Mouse (Mus musculus) G1E-ER4 (cell line): ENCODE measurements around the gene AI597479. TPM values are rescaled to one million over a fixed set of nuclear protein-coding genes. Genes with fewer than 3 reads are reported as not detected.

Experiments
- GATA1 ChIP-seq: IDR thresholded peaks from one replicate; pipeline ENCODE4 v1.8.0; 2012; ENCODE audit warnings: low read length, inconsistent platforms
- polyA plus RNA-seq: library from polyadenylated mRNA; stranded (reverse); fragments of >175 nt; gene quantifications from 2 replicates; pipeline ENCODE4 v1.2.3, GENCODE M21; 2012

AI597479 gene
- 2.3 and 4.1 TPM in 2 replicates for polyA plus RNA-seq

GRCm38 (mm10) chr1:43098031-43098984 is at the start of gene AI597479, which contains the start of gene Tgfbrap1:
AI597479 (plus strand) TSS chr1:43098710.
Tgfbrap1 (minus strand) TSS chr1:43098637.
- TF ChIP-seq GATA1: no peak

- no peak for TF ChIP-seq GATA1
Measured at GRCm38 (mm10) chr1:43051903-43052302, 46.6 kb upstream of the AI597479 start.

GRCm38 (mm10) chr1:43065615-43066310 is 32.7 kb upstream of the AI597479 start:
- no peak for TF ChIP-seq GATA1

- TF ChIP-seq GATA1: no peak
Measured at GRCm38 (mm10) chr1:43066573-43066972, 31.9 kb upstream of the AI597479 start.

GRCm38 (mm10) chr1:43067551-43067950 is 31.0 kb upstream of the AI597479 start:
- TF ChIP-seq GATA1: no peak

GRCm38 (mm10) chr1:43070726-43071125 is 27.8 kb upstream of the AI597479 start:
- no peak for TF ChIP-seq GATA1

- no peak for TF ChIP-seq GATA1
Measured at GRCm38 (mm10) chr1:43072028-43072427, 26.5 kb upstream of the AI597479 start.

GRCm38 (mm10) chr1:43072561-43072960 is 25.9 kb upstream of the AI597479 start:
- no peak for TF ChIP-seq GATA1

GRCm38 (mm10) chr1:43074791-43075190 is 23.7 kb upstream of the AI597479 start:
- no peak for TF ChIP-seq GATA1

GRCm38 (mm10) chr1:43078124-43078523 is 20.4 kb upstream of the AI597479 start:
- no peak for TF ChIP-seq GATA1

- no peak for TF ChIP-seq GATA1
Measured at GRCm38 (mm10) chr1:43082946-43083345, 15.6 kb upstream of the AI597479 start.

GRCm38 (mm10) chr1:43090418-43090817 is 8.1 kb upstream of the AI597479 start:
- TF ChIP-seq GATA1: no peak

- no peak for TF ChIP-seq GATA1
Measured at GRCm38 (mm10) chr1:43091306-43092055, 7.0 kb upstream of the AI597479 start.

GRCm38 (mm10) chr1:43092056-43093015 is 6.2 kb upstream of the AI597479 start:
- TF ChIP-seq GATA1: no peak
